Mouse (Mus musculus) left cerebral cortex, postnatal 25 days (tissue): ENCODE data around the gene Ncf1. TPM values are rescaled to one million over a fixed set of nuclear protein-coding genes. Genes with fewer than 3 reads are reported as not detected.

ENCODE experiments used
- DNase-seq, 2 experiments: peaks; one replicate each; pipeline ENCODE4 v3.0.0; 2022; ENCODE audit warnings: low spot score in 2 of 2, mixed read lengths in 1 of 2
- intact Hi-C: fragments of 180-260 bp; cut with DNase I; formaldehyde crosslinking; loops from one replicate; pipeline ENCODE4 v1.15.1; 2025
- total RNA-seq, 2 experiments: library from RNA; stranded (reverse); gene quantifications; 2 replicates each; pipeline ENCODE4 v1.2.3; 2021

Gene Ncf1
- total RNA-seq, 2 experiments from 2014 or later: 5.1 to 7.3 TPM

- intact Hi-C loops: no loop called here
- no peak for DNase-seq
Measured at GRCm38 (mm10) chr5:134173206-134173605, 56.2 kb downstream of the Ncf1 start.

- DNase-seq: no peak
- intact Hi-C loops: no loop called here
Measured at GRCm38 (mm10) chr5:134170167-134170566, 59.3 kb downstream of the Ncf1 start.

Other genes with a start within 250 kb of the Ncf1 start
- gene Castor2, start 129.9 kb downstream of the Ncf1 start, total RNA-seq: 10 to 100 TPM; 76.5 to 78.2 TPM
- 10 to 100 TPM; 15.2 to 17.2 TPM for gene Rcc1l, start 52.9 kb downstream of the Ncf1 start, total RNA-seq
- gene Gtf2ird2, start 45.6 kb downstream of the Ncf1 start, total RNA-seq: 10 to 100 TPM; 15.1 to 16.7 TPM
- 100 to 1,000 TPM; 213 to 217 TPM for gene Gtf2i, start 85.1 kb upstream of the Ncf1 start, total RNA-seq
- 10 to 100 TPM; 42.5 to 43.7 TPM for gene Gtf2ird1, start 227.1 kb upstream of the Ncf1 start, total RNA-seq